Mouse (Mus musculus) kidney, postnatal 14 days (tissue): ENCODE data around the gene Cab39l.
A peak's percentile ranks its signal among the peaks of the same experiment; 100 is the strongest.

Experiments used
- DNase-seq: peaks from one replicate; pipeline ENCODE4 v3.0.0; 2022; ENCODE audit warnings: mixed read lengths

Cab39l gene

DNA sequence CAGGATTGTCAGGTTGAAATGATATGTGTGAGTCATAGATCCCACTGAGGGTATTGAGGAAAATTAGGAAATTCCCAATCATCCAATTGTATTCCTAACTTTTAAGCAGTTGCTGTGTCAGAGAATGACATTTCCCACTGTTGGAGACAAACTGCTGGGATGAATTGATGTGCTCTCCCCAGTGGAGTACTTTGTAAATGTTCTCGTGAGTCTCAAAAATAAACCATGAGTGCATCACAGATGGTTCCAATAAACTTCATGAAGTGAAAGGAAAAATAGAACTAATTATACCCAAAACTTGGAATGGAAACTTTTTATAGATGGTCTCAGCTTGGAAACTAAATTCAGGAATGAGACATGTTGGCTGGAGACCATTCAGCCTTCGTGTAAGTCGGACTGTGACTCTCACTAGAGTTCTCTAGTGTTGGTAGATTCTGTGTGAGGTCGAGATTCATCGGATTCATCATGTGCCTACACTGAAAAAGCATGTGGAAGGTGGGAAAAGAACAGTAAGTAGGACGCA is 73.2 kb downstream of the Cab39l start:
- DNase-seq, result no peak

DNA sequence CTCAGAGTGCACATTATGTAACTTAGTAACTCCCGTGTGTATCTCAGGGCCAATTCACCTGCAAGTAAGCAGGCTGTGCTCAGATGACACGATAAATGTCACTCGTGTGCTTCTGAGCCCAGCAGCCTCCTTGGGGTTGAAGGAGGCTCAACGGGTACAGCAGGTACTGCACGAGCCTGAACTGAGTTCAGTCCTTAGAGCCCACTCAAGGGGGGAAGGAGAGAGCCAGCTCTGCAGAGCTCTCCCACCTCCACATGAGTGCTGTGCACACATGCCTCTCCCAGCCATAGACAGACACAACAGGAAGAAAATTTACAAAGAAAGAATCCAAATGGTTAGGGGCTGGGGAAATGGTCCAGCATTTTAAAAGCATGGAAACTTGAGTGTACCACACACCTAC is 85.1 kb downstream of the Cab39l start:
- no peak for DNase-seq

DNA sequence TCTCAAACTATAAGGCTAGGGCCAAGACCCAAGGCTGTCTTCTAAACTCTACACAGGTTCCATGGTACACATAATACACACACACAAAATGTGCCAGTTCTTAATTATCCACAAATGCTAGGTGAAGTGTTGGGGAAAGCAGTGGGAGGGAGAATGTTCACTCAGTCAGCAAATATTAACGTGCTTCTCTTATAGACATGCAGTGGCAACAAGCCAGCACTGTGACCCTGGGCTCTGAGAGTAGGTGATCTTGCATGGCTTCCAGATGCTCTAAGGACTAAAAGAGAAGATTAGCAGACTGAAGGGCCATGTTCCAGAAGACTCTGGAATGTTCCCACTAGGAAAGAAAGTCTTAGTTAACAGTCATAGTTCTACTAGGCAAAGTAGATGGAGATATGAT is 90.0 kb downstream of the Cab39l start:
- no peak for DNase-seq

GRCm38 (mm10) chr14:59532986-59533385 is 92.2 kb downstream of the Cab39l start:
- DNase-seq, result no peak

DNA sequence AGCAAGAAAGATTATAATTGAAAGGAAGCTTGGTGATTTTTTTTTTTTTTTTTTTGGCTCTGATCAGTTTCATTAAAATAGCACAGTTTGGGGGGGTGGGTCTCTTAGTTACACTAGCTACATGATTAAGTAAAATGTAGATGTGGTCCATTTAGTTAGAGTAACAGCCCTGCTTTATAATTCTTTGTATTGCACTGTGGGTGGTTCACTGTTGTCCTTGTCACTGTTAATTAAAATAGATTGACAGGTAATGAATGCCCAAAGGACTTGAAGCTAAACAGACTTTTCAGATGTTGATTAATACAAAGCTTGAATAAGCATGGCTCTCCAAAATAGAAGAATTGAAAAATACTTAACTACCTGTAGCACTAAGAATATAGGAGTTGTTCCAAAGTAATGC is 93.1 kb downstream of the Cab39l start:
- no peak for DNase-seq

DNA sequence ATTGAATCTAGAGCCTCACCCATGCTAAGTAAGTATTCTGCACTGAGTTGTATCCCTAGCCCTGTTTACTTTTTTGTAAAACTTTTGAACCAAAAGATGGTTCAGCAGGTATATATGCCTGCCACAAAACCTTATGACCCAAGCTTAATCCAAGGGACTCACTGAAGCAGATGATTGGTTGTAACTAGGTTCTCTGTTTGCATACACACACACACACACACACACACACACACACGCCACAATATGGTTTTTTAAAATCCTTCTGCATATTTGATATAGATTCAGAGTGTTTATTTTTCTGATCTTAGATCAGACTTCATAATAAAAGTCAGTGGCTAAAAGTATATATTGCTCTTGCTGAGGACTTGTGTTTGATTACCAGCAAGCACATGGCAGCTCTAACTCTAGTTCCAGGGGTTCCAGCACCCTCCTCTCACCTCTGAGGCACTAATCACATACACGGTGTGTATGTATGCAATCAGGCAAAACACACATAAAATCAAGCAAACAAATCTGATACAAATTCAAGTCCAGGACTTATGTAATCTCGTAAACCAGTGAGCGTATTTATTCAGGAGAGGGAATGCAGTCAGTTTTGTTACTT is 97.2 kb downstream of the Cab39l start:
- DNase-seq, result no peak

DNA sequence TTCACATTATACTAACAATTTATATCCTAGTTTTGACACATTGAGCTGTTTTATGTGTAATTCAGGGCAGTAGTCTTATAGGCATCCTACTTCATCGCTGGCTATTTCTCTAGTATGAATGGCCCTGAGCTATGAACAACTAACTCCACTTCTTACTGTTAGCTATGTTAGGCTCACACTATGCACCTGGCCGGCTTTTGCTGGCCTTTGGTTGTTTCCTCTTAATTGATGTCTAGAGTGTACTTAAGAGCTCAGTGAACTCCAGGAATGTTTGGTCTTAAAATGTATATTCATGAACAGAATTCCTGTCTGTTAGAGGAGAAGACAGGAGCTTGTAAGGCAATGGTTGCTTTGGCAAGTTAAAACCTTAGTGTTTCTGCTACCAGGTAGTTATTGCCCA is 99.5 kb downstream of the Cab39l start:
- DNase-seq, result peak; percentile 57

- DNase-seq, result peak; percentile 65
Observed at GRCm38 (mm10) chr14:59540761-59541160, 100.0 kb downstream of the Cab39l start.

DNA sequence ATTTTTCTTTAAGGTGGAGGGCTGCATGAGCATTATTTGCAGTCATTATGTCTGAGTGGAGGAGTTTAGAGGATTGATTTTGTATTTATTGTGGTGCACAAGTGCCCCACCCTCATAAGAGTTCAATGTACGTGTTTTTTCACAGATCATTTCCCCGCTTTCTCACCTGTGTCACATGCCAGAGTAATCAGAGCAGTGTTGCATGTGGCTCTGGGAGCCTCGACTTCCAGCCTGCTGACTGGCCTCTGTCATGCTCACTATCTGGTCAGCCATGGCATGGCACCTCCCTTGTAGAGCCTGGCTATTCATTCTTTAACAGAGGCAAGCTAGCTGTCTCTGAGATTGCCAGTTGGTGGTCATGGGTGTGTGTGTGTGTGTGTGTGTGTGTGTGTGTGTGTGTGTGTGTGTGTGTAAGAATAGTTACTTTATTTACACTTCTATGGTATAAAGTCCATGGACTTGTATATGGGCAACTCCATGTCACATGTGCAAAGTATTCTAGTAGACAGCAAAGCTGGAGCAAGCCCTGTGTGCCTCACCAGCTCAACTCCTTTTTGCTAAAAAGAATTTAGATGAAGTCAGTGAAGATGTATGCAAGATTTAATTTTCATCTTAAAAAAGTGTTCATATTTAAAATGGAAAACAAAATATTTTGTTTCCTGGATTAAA is 102.5 kb downstream of the Cab39l start:
- DNase-seq, result no peak

DNA sequence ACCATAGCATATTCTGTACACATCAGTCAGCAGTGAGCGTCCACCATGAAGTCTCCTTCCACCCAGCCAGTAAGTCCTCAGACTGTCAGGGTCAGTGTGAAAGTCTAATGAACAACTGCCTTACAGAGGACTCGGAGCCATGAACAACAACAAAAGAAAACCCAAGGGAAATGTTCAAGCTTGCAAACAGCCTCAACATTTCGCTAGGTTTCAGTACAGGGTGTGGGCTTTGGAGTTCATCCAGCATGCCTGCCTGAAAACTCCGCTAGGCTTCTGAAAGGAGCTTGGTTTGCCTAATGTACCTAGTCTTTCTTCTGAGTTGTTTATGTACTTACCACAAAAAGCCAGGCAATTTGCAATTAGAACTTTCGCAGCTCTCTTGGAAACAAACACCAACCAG is 103.2 kb downstream of the Cab39l start:
- DNase-seq, result no peak

DNA sequence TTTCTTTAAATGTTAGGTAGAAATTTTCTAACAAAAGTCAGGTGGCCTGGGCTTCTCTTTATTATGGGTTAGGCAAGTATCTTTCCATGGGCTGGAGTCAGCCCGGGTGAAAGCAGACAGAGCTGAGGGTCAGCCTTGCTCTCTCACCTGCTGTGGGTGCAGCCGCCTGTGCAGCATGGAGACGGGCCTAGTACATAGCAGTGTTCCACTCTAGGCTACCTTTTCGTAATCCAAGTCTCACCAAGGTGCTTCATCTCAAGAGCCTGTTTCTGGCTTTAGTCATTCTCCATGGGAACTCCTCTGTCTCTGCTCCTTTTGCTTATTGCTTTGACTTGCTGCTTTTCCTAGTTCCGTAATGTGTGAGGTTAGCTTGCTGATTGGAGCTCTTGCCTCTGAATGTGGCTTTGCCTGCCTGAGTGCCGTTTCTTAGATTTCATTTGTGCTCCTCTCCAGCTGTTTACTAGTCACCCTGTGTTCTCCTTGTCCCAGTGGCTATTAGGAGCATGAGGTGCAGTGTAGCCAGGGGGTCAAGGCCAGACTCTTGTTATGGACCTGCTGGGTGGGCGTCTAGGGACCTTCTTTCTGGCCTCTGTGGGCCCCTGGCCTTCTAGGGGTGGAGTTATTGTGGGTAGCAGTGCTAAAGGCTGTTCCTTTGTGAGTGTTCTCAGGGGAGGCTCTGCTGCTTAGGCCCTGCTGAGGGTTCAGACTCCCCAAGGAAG is 105.5 kb downstream of the Cab39l start:
- no peak for DNase-seq

GRCm38 (mm10) chr14:59547530-59547929 is 106.8 kb downstream of the Cab39l start:
- DNase-seq, result no peak

DNA sequence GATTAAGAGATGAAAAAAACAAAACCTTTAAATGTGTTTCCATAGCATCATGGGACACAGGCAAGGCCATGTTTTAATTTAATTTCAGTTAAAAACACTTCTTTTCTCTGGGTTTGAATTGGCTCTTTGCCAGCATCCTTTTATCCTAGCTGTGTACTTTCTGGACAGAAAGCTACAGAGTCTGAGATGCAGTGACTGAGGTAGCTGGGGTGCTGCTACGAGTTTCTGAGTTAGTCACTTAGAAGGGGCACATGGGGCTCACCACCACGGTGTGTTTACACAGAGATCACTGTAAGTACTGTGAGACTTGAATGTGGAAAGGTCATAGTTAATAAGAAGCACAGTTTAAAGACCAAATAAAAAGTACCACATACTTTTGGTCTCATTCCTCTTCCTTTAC is 107.8 kb downstream of the Cab39l start:
- no peak for DNase-seq

- DNase-seq, result peak; percentile 43
Observed at GRCm38 (mm10) chr14:59549106-59549505, 108.3 kb downstream of the Cab39l start.

DNA sequence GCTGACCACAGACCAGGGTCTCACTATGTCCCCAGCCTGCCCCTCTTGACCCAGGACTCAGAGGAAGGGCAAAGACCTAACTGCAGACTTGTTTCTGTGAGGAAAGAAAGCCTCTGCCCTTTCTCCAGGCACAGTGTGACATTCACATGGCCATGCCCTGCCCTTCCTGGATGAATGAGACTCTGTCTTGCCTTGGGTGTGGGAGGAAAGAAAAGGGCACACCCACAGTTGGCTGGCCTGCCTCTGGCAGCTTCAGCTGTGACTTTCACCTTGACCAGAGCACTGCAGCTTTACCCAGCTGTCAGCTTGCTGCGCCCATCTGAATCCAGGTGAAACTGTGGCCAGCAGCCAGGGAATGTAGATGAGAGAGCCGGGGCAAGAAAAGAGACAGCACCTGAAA is 110.1 kb downstream of the Cab39l start:
- peak; percentile 69 for DNase-seq

GRCm38 (mm10) chr14:59551956-59552355 is 111.2 kb downstream of the Cab39l start:
- DNase-seq, result no peak

DNA sequence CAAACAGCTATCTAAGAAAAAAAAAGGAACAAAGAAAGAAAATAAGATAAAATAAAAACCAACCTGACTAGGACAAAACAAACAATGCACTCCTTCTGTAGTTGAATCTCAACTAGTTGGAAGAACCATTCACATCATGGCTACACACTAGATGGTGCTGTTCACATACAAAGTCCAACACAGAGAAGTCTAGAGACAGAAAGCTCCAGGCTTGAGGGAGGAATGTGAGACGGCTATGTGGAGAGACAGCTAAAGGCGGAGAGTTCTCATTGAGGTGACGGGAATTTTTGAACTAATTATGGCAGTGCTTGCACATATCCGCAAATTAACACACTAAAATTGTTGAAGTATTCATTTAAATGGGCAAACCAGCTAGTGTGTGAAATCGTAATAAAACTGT is 113.3 kb downstream of the Cab39l start:
- DNase-seq, result no peak

GRCm38 (mm10) chr14:59555018-59555417 is 114.2 kb downstream of the Cab39l start:
- DNase-seq, result no peak

- peak; percentile 80 for DNase-seq
Observed at GRCm38 (mm10) chr14:59555928-59556531, 115.3 kb downstream of the Cab39l start.

- no peak for DNase-seq
Observed at GRCm38 (mm10) chr14:59557071-59557470, 116.3 kb downstream of the Cab39l start.

DNA sequence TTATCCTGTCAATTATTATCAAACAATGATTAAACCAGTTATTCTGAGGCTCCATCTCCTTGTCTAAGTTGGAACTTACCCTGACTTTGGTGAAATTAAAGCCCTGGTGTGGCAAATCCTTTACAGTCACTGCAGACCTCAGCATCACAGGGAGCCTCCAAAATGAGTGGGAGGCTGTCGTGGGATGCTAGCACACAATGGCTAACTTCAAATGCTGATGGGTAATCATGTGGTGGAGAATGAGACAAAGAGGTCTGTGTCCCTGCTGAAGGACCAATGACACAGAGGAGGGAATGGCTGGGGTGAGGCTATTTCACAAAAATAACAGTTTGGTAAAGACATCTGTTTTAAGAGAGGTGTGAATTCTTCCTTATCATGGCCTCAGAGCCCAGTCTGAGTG is 117.1 kb downstream of the Cab39l start:
- DNase-seq, result no peak

GRCm38 (mm10) chr14:59566756-59567155 is 126.0 kb downstream of the Cab39l start:
- DNase-seq, result no peak

DNA sequence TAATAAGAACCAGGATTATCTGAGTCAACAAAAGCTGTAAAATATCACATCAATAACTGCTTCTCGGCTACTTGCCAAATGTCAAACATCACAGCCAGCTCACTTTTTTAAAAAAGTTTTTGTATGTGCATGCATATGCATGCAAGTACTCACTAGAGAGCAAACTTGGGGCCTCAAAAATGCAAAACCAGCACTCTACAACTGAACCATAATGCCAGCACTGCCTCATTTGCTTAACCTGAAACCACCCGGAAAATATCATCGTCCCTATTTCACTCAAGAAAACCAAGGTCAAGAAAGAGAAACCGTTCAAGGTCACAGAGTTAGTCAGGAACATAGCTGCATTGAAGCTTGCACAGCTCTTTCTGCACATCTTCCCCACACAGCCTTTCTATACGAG is 135.6 kb downstream of the Cab39l start:
- no peak for DNase-seq

GRCm38 (mm10) chr14:59590614-59591013 is 149.8 kb downstream of the Cab39l start:
- DNase-seq, result peak; percentile 22
